Mouse (Mus musculus) lung, adult 18-20 months (tissue): ENCODE results near the gene Olfr470.
"Not testable (repeated sequence)": the region's sequence is repeated elsewhere in the genome, so short reads cannot be mapped to it uniquely, and the experiment has no call there.

Experiments used
- DNase-seq, 2 experiments: peaks; one replicate each; pipeline ENCODE4 v3.0.0; 2022; ENCODE audit warnings: mixed read lengths in 2 of 2

The Olfr470 gene

GRCm38 (mm10) chr7:107847390-107847789, at the start of gene Olfr470:
TSS of gene Olfr470 (minus strand) at chr7:107847490.
- not testable (repeated sequence) for DNase-seq

DNA sequence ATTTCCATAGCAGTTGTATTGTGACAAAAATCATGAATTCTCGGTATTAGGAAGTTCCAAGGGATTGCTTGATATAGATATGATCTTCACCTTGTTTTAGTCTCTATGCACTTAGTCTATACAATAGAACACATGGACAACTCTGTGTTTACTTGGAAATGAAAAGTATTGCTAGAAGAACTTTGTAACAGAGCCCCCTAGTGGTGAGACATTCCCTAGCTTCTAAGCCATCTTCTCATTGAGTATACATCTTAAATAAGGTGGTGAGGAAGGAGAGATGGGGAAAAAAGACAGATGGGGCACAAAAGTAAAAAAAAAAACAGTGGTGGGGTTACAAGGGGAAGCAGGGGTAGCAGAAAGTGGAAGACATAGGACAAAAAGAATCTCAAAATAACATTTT, 5.6 kb downstream of the Olfr470 start:
- DNase-seq, result no peak

GRCm38 (mm10) chr7:107825441-107825840, 21.8 kb downstream of the Olfr470 start, which contains the start of gene Olfr469:
TSS of gene Olfr469 (minus strand) at chr7:107825541.
- not testable (repeated sequence) for DNase-seq

DNA sequence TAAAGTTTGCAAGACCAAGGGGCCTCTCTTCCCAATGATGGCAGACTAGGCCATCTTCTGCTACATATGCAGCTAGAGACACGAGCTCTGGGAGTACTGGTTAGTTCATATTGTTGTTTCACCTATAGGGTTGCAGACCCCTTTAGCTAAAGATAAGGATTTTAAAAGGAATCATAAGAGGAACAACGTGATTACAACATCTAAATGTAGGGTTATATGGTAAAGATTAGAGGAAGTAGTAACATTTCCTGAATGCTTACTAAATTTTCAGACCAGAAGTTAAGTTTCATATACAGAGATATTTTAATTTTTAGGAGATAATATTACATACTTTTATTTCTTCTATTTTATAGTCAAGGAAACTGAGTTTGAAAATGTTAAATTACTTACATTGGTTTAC, 23.4 kb downstream of the Olfr470 start:
- DNase-seq, result not testable (repeated sequence)

DNA sequence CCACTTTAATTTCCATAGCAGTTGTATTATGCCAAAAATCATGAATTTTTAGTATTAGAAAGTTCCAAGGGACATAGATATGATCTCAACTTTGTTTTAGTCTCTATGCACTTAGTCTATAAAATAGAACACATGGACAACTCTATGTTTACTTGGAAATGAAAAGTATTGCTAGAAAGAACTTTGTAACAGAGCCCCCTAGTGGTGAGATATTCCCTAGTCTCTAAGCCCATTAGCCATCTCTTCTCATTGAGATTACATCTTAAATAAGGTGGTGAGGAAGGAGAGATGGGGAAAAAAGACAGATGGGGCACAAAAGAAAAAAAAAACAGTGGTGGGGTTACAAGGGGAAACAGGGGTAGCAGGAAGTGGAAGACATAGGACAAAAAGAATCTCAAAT, 27.8 kb downstream of the Olfr470 start:
- no peak for DNase-seq

DNA sequence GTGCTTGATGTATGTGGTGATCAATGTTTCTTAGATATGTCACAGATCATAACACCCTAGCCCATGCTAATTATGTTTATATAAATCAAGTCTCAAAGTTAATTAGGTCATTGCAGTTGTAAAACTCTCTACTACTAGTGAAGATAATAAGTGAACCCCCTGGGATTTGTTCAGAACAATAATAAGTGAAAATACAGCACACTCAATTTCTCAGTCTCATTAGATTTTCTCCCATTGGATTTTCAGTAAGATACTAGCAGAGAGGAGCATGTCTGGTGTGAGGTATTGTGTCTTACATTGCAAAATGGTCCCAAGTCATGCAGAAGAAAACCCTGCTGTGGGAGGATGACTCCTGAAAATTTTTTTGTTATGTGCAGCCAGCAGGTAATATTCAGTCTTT, 35.3 kb downstream of the Olfr470 start, which contains the start of gene Olfr467:
Olfr467 (plus strand) TSS at position 301 of the 400 bp plus-strand sequence.
- DNase-seq, result no peak

DNA sequence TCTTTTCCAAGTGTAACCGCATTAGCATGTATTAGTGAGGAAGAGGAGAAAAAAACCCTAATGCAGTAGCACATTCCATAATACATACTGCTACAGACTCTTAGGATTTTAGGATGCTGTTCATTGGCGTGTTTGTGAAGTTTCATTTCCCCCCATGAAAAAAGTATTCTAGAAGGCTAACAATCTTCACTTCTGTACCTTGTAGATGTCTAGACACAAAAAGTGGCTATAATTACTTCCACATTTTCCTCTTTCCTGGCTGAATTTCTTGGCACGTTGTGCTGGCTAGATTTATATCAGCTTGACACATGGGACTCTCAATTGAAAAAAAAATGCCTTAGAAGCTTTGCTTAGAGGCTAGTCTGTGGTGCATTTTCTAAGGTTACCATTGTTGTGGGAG, 45.2 kb downstream of the Olfr470 start:
- no peak for DNase-seq

GRCm38 (mm10) chr7:107801108-107801507, 46.2 kb downstream of the Olfr470 start, which contains the start of gene Ovch2:
TSS of gene Ovch2 (minus strand) at chr7:107801208.
- DNase-seq, result no peak

DNA sequence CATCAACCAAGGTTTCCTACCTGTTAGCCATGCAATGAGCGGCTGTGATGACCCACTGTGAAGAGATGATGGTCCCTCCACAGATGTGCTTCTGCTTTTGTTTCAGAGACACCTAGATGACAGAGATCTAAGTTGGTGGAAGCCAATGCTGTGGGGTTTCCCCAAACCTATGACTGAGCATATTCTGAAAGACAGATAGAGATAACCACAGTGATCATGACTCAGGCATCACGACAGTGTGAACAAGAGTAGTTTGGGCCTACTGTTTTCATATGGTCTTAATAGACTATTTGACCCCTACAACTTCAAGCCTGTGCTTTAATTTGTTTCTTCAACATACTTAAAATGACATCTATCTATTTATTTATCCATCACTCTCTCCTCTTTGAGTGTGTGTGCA, 50.8 kb downstream of the Olfr470 start:
- DNase-seq, result no peak
